Mouse (Mus musculus): Measurements from ENCODE around the gene Nlk.

- peak; percentile 44 for TF ChIP-seq CTCF (IDR thresholded peaks at IDR 0.05; ENCODE audit: low read depth)
- no peak; the same call in 1 of the 2 replicates for TF ChIP-seq EP300 (IDR thresholded peaks at IDR 0.05; ENCODE audit: low read depth)
These were observed 146.8 kb downstream of the Nlk start, which contains the start of gene Tmem97 for GRCm38 (mm10) chr11:78550168-78551058.
